Mouse (Mus musculus) MEL (cell line): ENCODE measurements around the gene Slc1a3. TPM values are rescaled to one million over a fixed set of nuclear protein-coding genes. Genes with fewer than 3 reads are reported as not detected.

Experiments used
- DNase-seq: peaks from one replicate; pipeline ENCODE4 v3.0.0; 2011; ENCODE audit warnings: low read depth, low spot score
- H3K27ac ChIP-seq: 2 replicates; pipeline ENCODE4 v1.5.1; 2012; ENCODE audit warnings: low read depth, mild to moderate bottlenecking, control low read depth, low read length, moderate library complexity; ENCODE audit not compliant: control insufficient read depth
- H3K27me3 ChIP-seq, 2 experiments: fragments of 150-350 bp in 1 of 2; sonication (generic) in 1 of 2; 2 replicates each; pipeline ENCODE4 v1.6.1; 2012; ENCODE audit warnings: low read length in 2 of 2, mild to moderate bottlenecking in 2 of 2, improper control_type of control experiment in 1 of 2, moderate library complexity in 1 of 2; ENCODE audit not compliant: insufficient read depth in 2 of 2, control insufficient read depth in 1 of 2
- H3K36me3 ChIP-seq, 2 experiments: 2 replicates each; pipeline ENCODE4 v1.6.1; 2012 to 2014; ENCODE audit warnings: low read length in 2 of 2, improper control_type of control experiment in 1 of 2, inconsistent platforms in 1 of 2, mild to moderate bottlenecking in 1 of 2; ENCODE audit not compliant: insufficient read depth in 2 of 2, control insufficient read depth in 1 of 2
- H3K4me1 ChIP-seq, 2 experiments: fragments of 150-350 bp in 1 of 2; sonication (generic) in 1 of 2; 2 replicates each; pipeline ENCODE4 v1.6.1; 2012; ENCODE audit warnings: low read length in 2 of 2, improper control_type of control experiment in 1 of 2, mild to moderate bottlenecking in 1 of 2; ENCODE audit not compliant: insufficient read depth in 2 of 2, control insufficient read depth in 1 of 2
- H3K4me3 ChIP-seq, 2 experiments: fragments of 150-350 bp in 1 of 2; sonication (generic) in 1 of 2; 2 replicates each; pipeline ENCODE4 v1.5.1; 2012; ENCODE audit warnings: low read depth in 2 of 2, low read length in 2 of 2, mild to moderate bottlenecking in 2 of 2, moderate library complexity in 2 of 2, control low read depth in 1 of 2, improper control_type of control experiment in 1 of 2; ENCODE audit not compliant: control insufficient read depth in 1 of 2, insufficient read depth in 1 of 2
- H3K79me2 ChIP-seq: 2 replicates; pipeline ENCODE4 v1.6.1; 2012; ENCODE audit warnings: mild to moderate bottlenecking, low read length, moderate library complexity; ENCODE audit not compliant: control insufficient read depth, poor library complexity, insufficient read depth
- H3K9ac ChIP-seq: 2 replicates; pipeline ENCODE4 v1.6.1; 2012; ENCODE audit warnings: low read depth, mild to moderate bottlenecking, control low read depth, low read length, moderate library complexity; ENCODE audit not compliant: control insufficient read depth, poor library complexity, severe bottlenecking
- H3K9me3 ChIP-seq: fragments of 150-350 bp; sonication (generic); replicated peaks from 2 replicates; pipeline ENCODE4 v1.6.1; 2012; ENCODE audit warnings: mild to moderate bottlenecking, low read length, improper control_type of control experiment, moderate library complexity; ENCODE audit not compliant: insufficient read depth
- BHLHE40 ChIP-seq: IDR thresholded peaks from 2 replicates; pipeline ENCODE4 v1.6.1; 2012; ENCODE audit warnings: low read depth, mild to moderate bottlenecking, inconsistent platforms, low read length, improper control_type of control experiment, borderline replicate concordance
- E2F4 ChIP-seq: IDR thresholded peaks from 2 replicates; pipeline ENCODE4 v1.6.1; 2011; ENCODE audit warnings: low read depth, low read length, improper control_type of control experiment, borderline replicate concordance
- ELF1 ChIP-seq: IDR thresholded peaks from 2 replicates; pipeline ENCODE4 v1.6.1; 2014; ENCODE audit warnings: low read depth, mild to moderate bottlenecking, inconsistent platforms, low read length, improper control_type of control experiment, moderate library complexity
- EP300 ChIP-seq, 2 experiments: IDR thresholded peaks; 2 replicates each; pipeline ENCODE4 v1.6.1; 2011; ENCODE audit warnings: improper control_type of control experiment in 2 of 2, low read length in 2 of 2, low read depth in 1 of 2, mild to moderate bottlenecking in 1 of 2
- ETS1 ChIP-seq: IDR thresholded peaks from 2 replicates; pipeline ENCODE4 v1.6.1; 2012; ENCODE audit warnings: low read depth, mild to moderate bottlenecking, inconsistent platforms, low read length, improper control_type of control experiment, moderate library complexity
- GABPA ChIP-seq: IDR thresholded peaks from 2 replicates; pipeline ENCODE4 v1.6.1; 2012; ENCODE audit warnings: low read depth, mild to moderate bottlenecking, inconsistent platforms, low read length, improper control_type of control experiment, moderate library complexity
- HCFC1 ChIP-seq: IDR thresholded peaks from 2 replicates; pipeline ENCODE4 v1.6.1; 2012; ENCODE audit warnings: low read depth, mild to moderate bottlenecking, inconsistent platforms, low read length, improper control_type of control experiment, moderate library complexity
- KAT2A ChIP-seq: conservative IDR thresholded peaks from 2 replicates; pipeline ENCODE4 v1.6.1; 2012; ENCODE audit warnings: low read depth, low read length, improper control_type of control experiment, inconsistent platforms
- MAFK ChIP-seq: IDR thresholded peaks from 2 replicates; pipeline ENCODE4 v1.6.1; 2011; ENCODE audit warnings: low read depth, mild to moderate bottlenecking, low read length, improper control_type of control experiment, borderline replicate concordance
- MEF2A ChIP-seq: IDR thresholded peaks from 2 replicates; pipeline ENCODE4 v1.6.1; 2014; ENCODE audit warnings: low read depth, mild to moderate bottlenecking, inconsistent platforms, low read length, improper control_type of control experiment; ENCODE audit not compliant: poor library complexity, insufficient replicate concordance, severe bottlenecking; ENCODE audit errors: extremely low read depth
- NRF1 ChIP-seq: IDR thresholded peaks from 2 replicates; pipeline ENCODE4 v1.6.1; 2014; ENCODE audit warnings: low read depth, mild to moderate bottlenecking, inconsistent platforms, low read length, improper control_type of control experiment, moderate library complexity; ENCODE audit not compliant: poor library complexity, insufficient read depth, severe bottlenecking
- POLR2AphosphoS2 ChIP-seq: IDR thresholded peaks from 2 replicates; pipeline ENCODE4 v1.6.1; 2011; ENCODE audit warnings: low read length, improper control_type of control experiment
- SMC3 ChIP-seq: IDR thresholded peaks from 2 replicates; pipeline ENCODE4 v1.6.1; 2011; ENCODE audit warnings: low read depth, low read length, improper control_type of control experiment
- TAL1 ChIP-seq: IDR thresholded peaks from 2 replicates; pipeline ENCODE4 v1.6.1; 2012; ENCODE audit warnings: mild to moderate bottlenecking, inconsistent platforms, low read length, moderate library complexity, mixed read lengths
- USF1 ChIP-seq: IDR thresholded peaks from 2 replicates; pipeline ENCODE4 v1.6.1; 2014; ENCODE audit warnings: low read depth, mild to moderate bottlenecking, inconsistent platforms, low read length, improper control_type of control experiment, moderate library complexity
- USF2 ChIP-seq, 2 experiments: IDR thresholded peaks; 2 replicates each; pipeline ENCODE4 v1.6.1; 2011 to 2012; ENCODE audit warnings: improper control_type of control experiment in 2 of 2, low read length in 2 of 2, borderline replicate concordance in 1 of 2, inconsistent platforms in 1 of 2, low read depth in 1 of 2, mild to moderate bottlenecking in 1 of 2; ENCODE audit not compliant: insufficient read depth in 1 of 2
- ZKSCAN1 ChIP-seq: IDR thresholded peaks from 2 replicates; pipeline ENCODE4 v1.6.1; 2012; ENCODE audit warnings: low read depth, mild to moderate bottlenecking, inconsistent platforms, low read length, improper control_type of control experiment, moderate library complexity
- ZMIZ1 ChIP-seq: IDR thresholded peaks from 2 replicates; pipeline ENCODE4 v1.6.1; 2012; ENCODE audit warnings: low read depth, mild to moderate bottlenecking, inconsistent platforms, low read length, improper control_type of control experiment, moderate library complexity
- ZNF384 ChIP-seq: IDR thresholded peaks from 2 replicates; pipeline ENCODE4 v1.6.1; 2012; ENCODE audit warnings: low read depth, mild to moderate bottlenecking, inconsistent platforms, low read length, improper control_type of control experiment
- polyA plus RNA-seq, 2 experiments: library from polyadenylated mRNA; stranded (reverse) in 1 of 2; unstranded in 1 of 2; fragments of >175 nt in 1 of 2; fragments of >200 nt in 1 of 2; gene quantifications; 2 replicates each; pipeline versions ENCODE4 v1.2.1 to v1.2.4; 2012; ENCODE audit warnings: low replicate concordance in 2 of 2, low read depth in 1 of 2; ENCODE audit not compliant: insufficient read length in 2 of 2, insufficient read depth in 1 of 2, missing spikeins in 1 of 2
- total RNA-seq: library from RNA; depleted of rRNA; stranded (reverse); fragments of 300-350 nt; gene quantifications from 2 replicates; pipeline ENCODE4 v1.2.3, GENCODE M21; 2012

Gene Slc1a3
- total and polyA plus RNA-seq, 3 experiments = not detected

- Histone ChIP-seq H3K4me3 (no peak overlapping the region), H3K36me3 (peaks cover 0 to 6% of the 10 kb centered on the region in 2 experiments; a peak in 2 of 4 replicates), H3K79me2 (no peaks in the 10 kb centered on the region), H3K9ac (no peak overlapping the region), H3K27me3 (no peaks in the 10 kb centered on the region), H3K4me1 (peaks cover 2 to 13% of the 10 kb centered on the region in 2 experiments; a peak in 2 of 4 replicates), H3K9me3 (no peaks in the 10 kb centered on the region), H3K27ac (no peak overlapping the region)
- DNase-seq = no peak
- TF ChIP-seq EP300 (IDR thresholded peaks at IDR 0.05; ENCODE audit: low read depth in 1 of 2, low read length in 2 of 2) = no peak
- no peak for TF ChIP-seq ZNF384
- TF ChIP-seq BHLHE40 = no peak
- TF ChIP-seq USF2 (IDR thresholded peaks at IDR 0.05; ENCODE audit: borderline replicate concordance in 1 of 2, insufficient read depth in 1 of 2, low read depth in 1 of 2, low read length in 2 of 2) = no peak
- TF ChIP-seq POLR2AphosphoS2 = no peak
- TF ChIP-seq TAL1 = no peak
- no peak for TF ChIP-seq NRF1
Measured at GRCm38 (mm10) chr15:8756441-8756840, 45.9 kb upstream of the Slc1a3 start.

GRCm38 (mm10) chr15:8749762-8750161 lies 39.2 kb upstream of the Slc1a3 start:
- no peaks in the 10 kb centered on the region for H3K36me3 ChIP-seq
- no peak for TF ChIP-seq GABPA
- TF ChIP-seq ZKSCAN1 = no peak
- no peak for TF ChIP-seq POLR2AphosphoS2
- TF ChIP-seq SMC3 = no peak
- TF ChIP-seq USF2 (IDR thresholded peaks at IDR 0.05; ENCODE audit: borderline replicate concordance in 1 of 2, insufficient read depth in 1 of 2, low read depth in 1 of 2, low read length in 2 of 2) = no peak
- no peak for TF ChIP-seq ZMIZ1
- TF ChIP-seq KAT2A = no peak
- TF ChIP-seq ZNF384 = no peak
- no peak for TF ChIP-seq HCFC1
- TF ChIP-seq E2F4 = no peak
- TF ChIP-seq ETS1 = no peak
- no peak for TF ChIP-seq USF1
- TF ChIP-seq MAFK = no peak
- no peak for TF ChIP-seq TAL1
- no peak for TF ChIP-seq BHLHE40
- TF ChIP-seq MEF2A = no peak
- no peak for TF ChIP-seq ELF1
- no peak overlapping the region for H3K4me3 ChIP-seq
- no peaks in the 10 kb centered on the region for H3K27me3 ChIP-seq
- H3K4me1 ChIP-seq = no peaks in the 10 kb centered on the region
- DNase-seq = no peak
- no peak overlapping the region for H3K9ac ChIP-seq
- no peaks in the 10 kb centered on the region for H3K79me2 ChIP-seq
- no peaks in the 10 kb centered on the region for H3K9me3 ChIP-seq
- no peak overlapping the region for H3K27ac ChIP-seq
